Mouse (Mus musculus): Measurements from ENCODE around the gene Ttc39b. TPM values are rescaled to one million over a fixed set of nuclear protein-coding genes. Genes with fewer than 3 reads are reported as not detected.

Ttc39b gene
- polyA plus RNA-seq, 1 experiment from 2014 or later = 4.2 TPM

DNA sequence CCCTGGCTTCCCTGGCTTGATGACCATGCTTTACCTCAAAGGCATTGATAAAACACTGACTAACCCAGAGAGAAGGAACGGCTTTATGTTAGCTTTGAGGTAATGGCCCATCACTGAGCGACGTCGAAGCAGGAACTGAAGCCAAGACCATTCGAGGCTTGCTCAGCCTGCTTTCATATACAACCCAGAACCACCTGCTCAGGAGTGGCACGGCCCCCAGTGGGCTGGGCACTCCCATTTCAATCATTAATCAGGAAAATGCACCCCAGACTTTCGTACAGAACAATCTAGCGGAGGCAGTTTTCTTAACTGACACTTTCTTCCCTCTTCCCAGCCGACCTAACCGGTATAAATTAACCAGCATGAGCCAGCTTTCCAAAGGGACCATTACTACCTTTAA lies 13.1 kb downstream of the Ttc39b start:
- no peak for TF ChIP-seq CTCF (IDR thresholded peaks at IDR 0.05; ENCODE audit: low read depth)
- no peaks in the 10 kb centered on the region for H3K27me3 ChIP-seq (ENCODE audit: insufficient read depth, low read length)
- H3K36me3 ChIP-seq (ENCODE audit: insufficient read depth) = no peaks in the 10 kb centered on the region
- H3K4me3 ChIP-seq (ENCODE audit: low read depth, low read length) = no peak overlapping the region
- DNase-seq = no peak
- 75% methylated on average over 10 of the region's 10 CpGs for WGBS
- H3K9ac ChIP-seq = no peak overlapping the region
- peaks cover 16% of the 10 kb centered on the region for H3K4me1 ChIP-seq (ENCODE audit: insufficient read depth)
- H3K4me2 ChIP-seq = no peak overlapping the region
- ATAC-seq (ENCODE audit: insufficient read depth) = no peak
- H3K9me3 ChIP-seq (ENCODE audit: low read depth, low read length) = no peaks in the 10 kb centered on the region
- H3K27ac ChIP-seq (ENCODE audit: low read depth) = no peak overlapping the region

DNA sequence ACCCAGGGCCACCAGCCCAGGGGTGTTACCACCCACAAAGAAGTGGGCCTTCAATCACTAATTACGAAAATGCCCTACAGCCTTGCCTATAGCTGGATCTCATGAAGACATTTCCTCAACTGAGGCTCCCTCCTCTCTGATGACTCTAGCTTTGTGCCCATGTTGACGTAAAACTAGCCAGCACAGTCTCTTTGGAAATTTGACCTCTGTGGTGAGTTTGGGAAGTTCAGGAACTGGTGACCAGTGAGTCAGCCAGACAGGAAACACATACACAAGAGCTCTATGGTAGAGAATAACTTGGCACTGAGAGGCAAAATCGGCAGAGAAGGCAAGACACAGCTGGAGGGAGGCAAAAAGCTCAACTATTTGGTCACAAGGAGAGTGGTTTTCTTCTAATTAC lies 15.1 kb downstream of the Ttc39b start:
- Histone ChIP-seq H3K4me1 (ENCODE audit: insufficient read depth) (peaks cover 14% of the 10 kb centered on the region), H3K9ac (no peak overlapping the region), H3K27ac (ENCODE audit: low read depth) (0 out of 2 replicates have a peak overlapping the region, but pooled peaks have one; percentile 5), H3K36me3 (ENCODE audit: insufficient read depth) (no peaks in the 10 kb centered on the region), H3K9me3 (ENCODE audit: low read depth, low read length) (no peaks in the 10 kb centered on the region), H3K4me2 (no peak overlapping the region), H3K4me3 (ENCODE audit: low read depth, low read length) (no peak overlapping the region), H3K27me3 (ENCODE audit: insufficient read depth, low read length) (no peaks in the 10 kb centered on the region)
- DNase-seq = no peak
- WGBS = 65% methylated on average over 3 of the region's 3 CpGs
- TF ChIP-seq CTCF (IDR thresholded peaks at IDR 0.05; ENCODE audit: low read depth) = no peak
- ATAC-seq (ENCODE audit: insufficient read depth) = no peak

DNA sequence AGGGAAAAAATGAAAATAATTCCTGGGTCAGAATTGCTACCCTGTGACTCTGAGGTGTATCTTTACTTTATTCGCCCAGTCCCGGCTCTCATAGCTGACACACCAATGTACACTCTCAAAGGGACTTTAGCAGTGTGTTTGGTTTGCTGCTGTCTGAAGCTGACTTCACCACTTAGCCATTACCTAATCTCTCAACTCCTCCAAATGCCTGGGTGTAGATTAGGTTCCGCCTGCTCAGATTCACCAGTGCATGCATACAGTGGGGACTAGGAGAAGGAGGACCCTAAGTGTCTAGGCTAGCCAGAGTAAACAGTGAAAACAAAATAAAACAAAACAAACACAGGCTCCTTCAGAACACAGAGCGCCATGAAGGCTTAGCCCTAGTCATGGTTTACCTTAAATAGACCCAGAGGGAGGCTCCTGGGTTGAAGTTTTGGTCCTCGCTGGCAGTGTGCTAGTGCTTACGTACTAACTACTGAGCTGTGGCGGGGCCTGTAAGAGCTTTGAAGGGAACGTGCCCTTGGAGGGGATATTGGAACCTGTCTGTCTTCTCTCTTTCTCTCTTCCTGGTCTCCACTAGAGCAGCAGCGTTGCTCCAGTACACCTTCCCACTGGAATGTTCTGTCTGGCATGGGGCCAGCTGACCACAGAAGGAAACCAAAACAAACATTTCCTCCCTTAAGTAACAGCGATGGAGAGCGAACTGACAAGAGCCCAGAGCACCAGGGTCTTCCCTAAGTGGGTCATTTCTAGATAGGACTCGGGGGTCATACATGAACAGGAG lies 16.2 kb downstream of the Ttc39b start:
- no peaks in the 10 kb centered on the region for H3K9me3 ChIP-seq (ENCODE audit: low read depth, low read length)
- 31% methylated on average over 12 of the region's 12 CpGs for WGBS
- no peaks in the 10 kb centered on the region for H3K36me3 ChIP-seq (ENCODE audit: insufficient read depth)
- peak overlapping the region; percentile 54; the same call in 1 of the 2 replicates for H3K27ac ChIP-seq (ENCODE audit: low read depth)
- H3K4me1 ChIP-seq (ENCODE audit: insufficient read depth) = peaks cover 14% of the 10 kb centered on the region
- no peak for TF ChIP-seq CTCF (IDR thresholded peaks at IDR 0.05; ENCODE audit: low read depth)
- no peak overlapping the region for H3K4me3 ChIP-seq (ENCODE audit: low read depth, low read length)
- ATAC-seq (ENCODE audit: insufficient read depth) (peak; percentile 77), DNase-seq (peak; percentile 72)
- H3K4me2 ChIP-seq = peak overlapping the region; percentile 11; the same call in 1 of the 2 replicates
- no peaks in the 10 kb centered on the region for H3K27me3 ChIP-seq (ENCODE audit: insufficient read depth, low read length)
- H3K9ac ChIP-seq = no peak overlapping the region

DNA sequence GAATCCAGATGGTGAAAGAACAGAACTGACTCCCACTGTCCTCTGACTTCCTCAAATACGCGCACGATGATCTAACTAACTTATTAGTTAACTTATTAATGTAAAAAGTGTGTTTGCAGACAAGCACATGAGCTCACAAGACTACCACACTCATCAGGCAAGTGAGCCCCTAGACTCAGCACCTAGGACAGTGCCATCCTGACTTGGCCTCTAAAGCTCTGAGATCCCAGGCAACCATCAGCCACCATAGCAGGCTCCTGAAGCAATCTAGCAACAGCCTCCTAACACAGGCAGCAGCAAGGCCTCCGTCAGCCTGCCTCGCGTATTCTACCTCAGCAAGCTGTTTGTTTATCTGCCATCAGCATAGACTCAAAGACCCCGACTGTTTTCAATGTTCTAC lies 17.2 kb downstream of the Ttc39b start:
- no peaks in the 10 kb centered on the region for H3K9me3 ChIP-seq (ENCODE audit: low read depth, low read length)
- H3K9ac ChIP-seq = no peak overlapping the region
- 66% methylated on average over 7 of the region's 7 CpGs for WGBS
- DNase-seq (peak; percentile 62), ATAC-seq (ENCODE audit: insufficient read depth) (no peak)
- no peak for TF ChIP-seq CTCF (IDR thresholded peaks at IDR 0.05; ENCODE audit: low read depth)
- H3K4me3 ChIP-seq (ENCODE audit: low read depth, low read length) = no peak overlapping the region
- peaks cover 14% of the 10 kb centered on the region for H3K4me1 ChIP-seq (ENCODE audit: insufficient read depth)
- H3K4me2 ChIP-seq = no peak overlapping the region
- H3K27me3 ChIP-seq (ENCODE audit: insufficient read depth, low read length) = no peaks in the 10 kb centered on the region
- no peak overlapping the region for H3K27ac ChIP-seq (ENCODE audit: low read depth)
- no peaks in the 10 kb centered on the region for H3K36me3 ChIP-seq (ENCODE audit: insufficient read depth)

DNA sequence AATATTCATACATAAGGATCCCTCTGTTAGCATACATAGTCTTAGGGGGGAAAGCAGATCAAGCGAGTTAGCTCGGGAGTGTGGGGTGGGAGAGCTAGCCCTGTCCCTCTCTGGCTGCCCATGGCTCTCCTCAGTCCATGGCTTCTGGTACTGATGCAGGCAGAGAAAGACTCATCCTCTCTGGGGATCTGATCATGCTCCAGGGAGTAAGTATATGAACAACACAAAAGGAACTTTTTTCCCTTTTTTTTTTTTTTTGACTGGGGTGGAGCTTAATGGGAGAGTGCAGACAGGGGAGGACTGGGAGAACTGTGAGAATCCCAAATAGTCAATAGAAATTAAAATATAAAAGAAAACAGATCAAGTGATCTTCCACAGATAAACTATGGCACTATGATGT lies 19.0 kb downstream of the Ttc39b start:
- H3K9me3 ChIP-seq (ENCODE audit: low read depth, low read length) = no peaks in the 10 kb centered on the region
- H3K27ac ChIP-seq (ENCODE audit: low read depth) = no peak overlapping the region
- H3K4me1 ChIP-seq (ENCODE audit: insufficient read depth) = peaks cover 14% of the 10 kb centered on the region
- WGBS = 83% methylated on average over 2 of the region's 2 CpGs
- H3K9ac ChIP-seq = no peak overlapping the region
- no peak for TF ChIP-seq CTCF (IDR thresholded peaks at IDR 0.05; ENCODE audit: low read depth)
- no peak for DNase-seq
- no peak for ATAC-seq (ENCODE audit: insufficient read depth)
- no peak overlapping the region for H3K4me2 ChIP-seq
- H3K27me3 ChIP-seq (ENCODE audit: insufficient read depth, low read length) = no peaks in the 10 kb centered on the region
- no peak overlapping the region for H3K4me3 ChIP-seq (ENCODE audit: low read depth, low read length)
- H3K36me3 ChIP-seq (ENCODE audit: insufficient read depth) = no peaks in the 10 kb centered on the region

DNA sequence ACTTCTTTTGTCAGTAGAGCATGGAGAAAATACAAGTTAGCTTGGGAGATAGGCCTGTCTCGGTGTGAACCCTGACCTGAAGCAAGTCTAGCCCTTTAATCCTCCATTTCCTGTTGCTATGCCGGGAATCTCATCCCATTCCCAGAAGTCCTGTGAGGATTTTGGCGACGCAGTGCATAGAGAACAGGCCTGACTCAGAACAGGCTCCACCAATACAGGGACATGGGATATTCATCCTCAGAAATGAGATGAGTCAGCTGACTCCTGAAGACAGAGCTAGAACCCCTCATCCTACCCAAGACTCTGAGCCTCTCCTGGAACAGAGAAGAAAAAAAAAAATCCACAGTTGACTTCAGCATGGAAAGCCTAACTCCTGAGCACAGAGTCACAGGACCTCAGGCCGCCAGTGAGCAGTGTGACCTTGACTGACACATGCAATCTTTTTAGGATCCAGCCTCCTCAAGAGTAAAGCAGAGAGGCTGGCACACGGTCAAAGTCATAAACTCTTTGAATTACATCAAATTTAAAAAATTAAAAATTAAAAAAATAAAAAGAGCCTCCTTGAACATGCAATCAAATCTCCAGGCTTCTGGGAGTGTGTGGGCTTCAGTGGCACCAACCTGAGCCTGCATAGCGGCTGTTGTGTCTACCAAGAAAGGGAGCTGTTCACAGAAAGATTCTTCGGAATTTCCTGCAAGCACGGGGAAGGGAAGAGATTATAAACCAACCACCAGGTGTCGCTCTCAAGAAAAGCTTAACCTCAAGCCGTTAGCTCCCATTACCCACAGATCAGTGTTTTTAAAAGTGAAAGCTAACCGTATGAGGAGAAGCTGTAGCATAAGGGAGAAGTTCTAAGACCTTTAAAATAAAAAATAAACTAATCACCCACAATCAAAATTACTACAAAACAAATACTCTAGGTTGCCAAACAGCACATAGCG lies 20.9 kb downstream of the Ttc39b start:
- 28% methylated on average over 13 of the region's 13 CpGs for whole genome bisulfite sequencing
- Histone ChIP-seq H3K36me3 (ENCODE audit: insufficient read depth) (no peaks in the 10 kb centered on the region), H3K4me3 (ENCODE audit: low read depth, low read length) (no peak overlapping the region), H3K4me1 (ENCODE audit: insufficient read depth) (peaks cover 6% of the 10 kb centered on the region), H3K27ac (ENCODE audit: low read depth) (no peak overlapping the region), H3K27me3 (ENCODE audit: insufficient read depth, low read length) (no peaks in the 10 kb centered on the region), H3K4me2 (peak overlapping the region; percentile 21; the same call in 1 of the 2 replicates), H3K9me3 (ENCODE audit: low read depth, low read length) (no peaks in the 10 kb centered on the region), H3K9ac (no peak overlapping the region)
- ATAC-seq (ENCODE audit: insufficient read depth) = peak; percentile 17; the same call in 1 of the 2 replicates
- peak; percentile 96 for DNase-seq
- TF ChIP-seq CTCF (IDR thresholded peaks at IDR 0.05; ENCODE audit: low read depth) = peak; percentile 84
